Mouse (Mus musculus): ENCODE measurements at regions not wholly inside any gene's neighbourhood (a gene's known extent, or its start where the extent isn't known, plus 50 kb on each side); places are given as distances from the start of the nearest gene placed in this dataset.
A peak's percentile ranks its signal among the peaks of the same experiment; 100 is the strongest.

GRCm38 (mm10) chr14:103764047-103764446 is 80.2 kb downstream of the Ednrb start:
- 1% methylated on average over 2 of the region's 2 CpGs for WGBS
- peaks cover 4% of the 10 kb centered on the region for H3K4me1 ChIP-seq (ENCODE audit: control insufficient read depth, insufficient read depth, low read length)
- ATAC-seq = peak; percentile 80
- no peaks in the 10 kb centered on the region for H3K36me3 ChIP-seq (ENCODE audit: control insufficient read depth, insufficient read depth, low read length)
- H3K9ac ChIP-seq (ENCODE audit: low read depth, low read length) = no peak overlapping the region
- no peak overlapping the region for H3K27ac ChIP-seq (ENCODE audit: low read length)
- no peaks in the 10 kb centered on the region for H3K27me3 ChIP-seq (ENCODE audit: control insufficient read depth, insufficient read depth, low read depth, low read length)
- H3K4me3 ChIP-seq (ENCODE audit: low read depth, low read length) = no peak overlapping the region
- H3K4me2 ChIP-seq (ENCODE audit: low read length) = no peak overlapping the region
- H3K9me3 ChIP-seq (replicated peaks; ENCODE audit: control insufficient read depth, low read length, poor library complexity, severe bottlenecking) = no peaks in the 10 kb centered on the region

DNA sequence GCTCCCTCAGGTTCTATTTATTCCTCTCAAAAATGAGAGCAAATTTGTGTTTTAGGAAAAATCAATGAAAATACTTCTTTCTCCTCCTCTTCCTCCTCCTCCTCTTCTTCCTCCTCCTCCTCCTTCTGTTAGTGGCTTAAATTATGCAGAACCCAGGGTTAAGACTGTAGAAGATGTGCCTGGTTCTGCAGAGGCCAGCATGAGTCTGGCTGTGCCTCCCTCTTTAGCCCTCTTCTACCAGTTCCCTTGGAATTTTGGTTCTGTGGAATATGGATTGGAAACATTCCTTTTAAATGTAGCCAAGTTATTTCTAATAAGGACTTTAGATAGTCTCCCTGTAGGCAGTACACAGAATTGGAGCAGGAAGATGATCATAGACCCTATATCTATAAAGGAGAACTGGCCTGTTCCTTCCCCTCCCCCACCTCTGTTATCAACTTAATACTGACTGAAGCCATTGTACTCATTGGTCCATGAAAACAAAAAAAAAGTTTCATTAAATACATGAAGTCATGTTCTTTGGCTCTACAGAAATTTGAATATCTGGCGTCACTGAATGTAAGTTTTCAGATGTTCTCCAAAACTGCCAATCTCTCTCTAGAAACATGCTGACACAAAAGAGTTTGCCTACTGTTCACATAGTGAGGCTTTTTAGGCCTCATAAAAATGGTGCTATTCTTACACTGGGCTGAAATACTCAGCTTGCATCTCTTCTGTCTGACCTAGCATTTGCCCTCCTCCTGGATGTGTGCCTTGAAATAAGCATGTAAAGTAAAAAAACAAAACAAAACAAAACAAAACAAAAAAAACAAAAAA is 80.8 kb downstream of the Ednrb start:
- Histone ChIP-seq H3K4me3 (ENCODE audit: low read depth, low read length) (no peak overlapping the region), H3K9ac (ENCODE audit: low read depth, low read length) (no peak overlapping the region), H3K9me3 (replicated peaks; ENCODE audit: control insufficient read depth, low read length, poor library complexity, severe bottlenecking) (no peaks in the 10 kb centered on the region), H3K36me3 (ENCODE audit: control insufficient read depth, insufficient read depth, low read length) (no peaks in the 10 kb centered on the region), H3K27me3 (ENCODE audit: control insufficient read depth, insufficient read depth, low read depth, low read length) (no peaks in the 10 kb centered on the region), H3K4me1 (ENCODE audit: control insufficient read depth, insufficient read depth, low read length) (peaks cover 4% of the 10 kb centered on the region), H3K4me2 (ENCODE audit: low read length) (no peak overlapping the region), H3K27ac (ENCODE audit: low read length) (peak overlapping the region; percentile 54)
- ATAC-seq = peak; percentile 75; the same call in 1 of the 2 replicates
- WGBS = 31% methylated on average over 1 of the region's 1 CpGs

- Histone ChIP-seq H3K9ac (ENCODE audit: low read depth, low read length) (no peak overlapping the region), H3K4me3 (ENCODE audit: low read depth, low read length) (no peak overlapping the region), H3K36me3 (ENCODE audit: control insufficient read depth, insufficient read depth, low read length) (no peaks in the 10 kb centered on the region), H3K27me3 (ENCODE audit: control insufficient read depth, insufficient read depth, low read depth, low read length) (no peaks in the 10 kb centered on the region), H3K27ac (ENCODE audit: low read length) (no peak overlapping the region), H3K4me2 (ENCODE audit: low read length) (no peak overlapping the region), H3K4me1 (ENCODE audit: control insufficient read depth, insufficient read depth, low read length) (peaks cover 2% of the 10 kb centered on the region; the same call in 1 of the 2 replicates), H3K9me3 (replicated peaks; ENCODE audit: control insufficient read depth, low read length, poor library complexity, severe bottlenecking) (no peaks in the 10 kb centered on the region)
- no peak for ATAC-seq
- WGBS = 85% methylated on average over 6 of the region's 6 CpGs
These were observed 84.8 kb downstream of the Ednrb start for GRCm38 (mm10) chr14:103759443-103759842.
